Mouse (Mus musculus): ENCODE results near the gene Jtb.

DNA sequence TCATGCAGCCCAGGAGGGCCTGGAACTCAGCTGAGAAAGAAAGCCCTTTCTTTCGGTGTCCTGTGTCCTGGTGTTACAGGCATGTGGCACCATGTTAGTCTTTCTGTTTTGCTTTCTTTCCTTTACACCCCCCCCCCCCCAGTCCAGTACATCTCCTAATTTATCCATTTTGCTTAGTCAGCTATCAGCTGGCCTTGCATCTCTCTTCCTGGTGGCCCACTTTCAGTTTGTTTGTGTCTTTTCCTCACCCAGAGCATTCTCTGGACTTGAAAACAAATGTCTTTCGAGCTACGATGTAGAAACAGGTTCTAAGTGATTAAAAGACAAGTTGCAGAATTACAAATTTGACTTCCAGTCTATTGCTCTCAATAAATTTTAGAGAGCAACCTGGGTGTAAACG is 8.9 kb upstream of the Jtb start:
- TF ChIP-seq POLR2A (IDR thresholded peaks at IDR 0.05; ENCODE audit: insufficient read length, low read depth) (no peak), MYOD1 (IDR thresholded peaks at IDR 0.05; ENCODE audit: control insufficient read depth in 1 of 3, insufficient read length in 2 of 3, low read depth in 2 of 3) (no peak), MAX (IDR thresholded peaks at IDR 0.05; ENCODE audit: low read depth) (no peak), E2F4 (IDR thresholded peaks at IDR 0.05; ENCODE audit: insufficient read depth) (no peak), REST (IDR thresholded peaks at IDR 0.05; ENCODE audit: insufficient read depth, insufficient read length) (no peak), CEBPB (IDR thresholded peaks at IDR 0.05; ENCODE audit: insufficient read depth, poor library complexity, severe bottlenecking) (no peak), TCF3 (IDR thresholded peaks at IDR 0.05; ENCODE audit: insufficient read length, low read depth) (no peak), MYOG (IDR thresholded peaks at IDR 0.05; ENCODE audit: control insufficient read depth in 1 of 3, insufficient read depth in 1 of 3, insufficient read length in 2 of 3, low read depth in 2 of 3) (no peak)

Data from myocyte (in vitro differentiated cells).